Mouse (Mus musculus) thymus, adult 18-20 months (tissue): ENCODE data around the gene Spryd4.
"Not testable (repeated sequence)": the region's sequence is repeated elsewhere in the genome, so short reads cannot be mapped to it uniquely, and the experiment has no call there.

Experiments used
- DNase-seq, 2 experiments: peaks; one replicate each; pipeline ENCODE4 v3.0.0; 2022; ENCODE audit warnings: mixed read lengths in 2 of 2

The Spryd4 gene

GRCm38 (mm10) chr10:128185277-128185940 lies 26.2 kb downstream of the Spryd4 start:
- no peak for DNase-seq

GRCm38 (mm10) chr10:128184296-128184695 lies 27.3 kb downstream of the Spryd4 start:
- DNase-seq = no peak

GRCm38 (mm10) chr10:128179989-128180388 lies 31.6 kb downstream of the Spryd4 start, which contains the start of gene Rbms2:
Gene Rbms2, minus strand, starts transcription at chr10:128180297.
- no peak for DNase-seq

GRCm38 (mm10) chr10:128177316-128177715 lies 34.3 kb downstream of the Spryd4 start:
- DNase-seq = no peak

GRCm38 (mm10) chr10:128175996-128176755 lies 35.4 kb downstream of the Spryd4 start:
- DNase-seq = peak; percentile 25 to 54

GRCm38 (mm10) chr10:128175302-128175701 lies 36.3 kb downstream of the Spryd4 start:
- DNase-seq = no peak

GRCm38 (mm10) chr10:128171348-128171747 lies 40.3 kb downstream of the Spryd4 start:
- not testable (repeated sequence) for DNase-seq

GRCm38 (mm10) chr10:128167091-128167490 lies 44.5 kb downstream of the Spryd4 start:
- no peak for DNase-seq

- DNase-seq = not testable (repeated sequence)
These were observed 45.9 kb downstream of the Spryd4 start for GRCm38 (mm10) chr10:128165726-128166125.
